Comparison of ENCODE assay signal across 8 mouse cellular contexts in the genomic region with DNA sequence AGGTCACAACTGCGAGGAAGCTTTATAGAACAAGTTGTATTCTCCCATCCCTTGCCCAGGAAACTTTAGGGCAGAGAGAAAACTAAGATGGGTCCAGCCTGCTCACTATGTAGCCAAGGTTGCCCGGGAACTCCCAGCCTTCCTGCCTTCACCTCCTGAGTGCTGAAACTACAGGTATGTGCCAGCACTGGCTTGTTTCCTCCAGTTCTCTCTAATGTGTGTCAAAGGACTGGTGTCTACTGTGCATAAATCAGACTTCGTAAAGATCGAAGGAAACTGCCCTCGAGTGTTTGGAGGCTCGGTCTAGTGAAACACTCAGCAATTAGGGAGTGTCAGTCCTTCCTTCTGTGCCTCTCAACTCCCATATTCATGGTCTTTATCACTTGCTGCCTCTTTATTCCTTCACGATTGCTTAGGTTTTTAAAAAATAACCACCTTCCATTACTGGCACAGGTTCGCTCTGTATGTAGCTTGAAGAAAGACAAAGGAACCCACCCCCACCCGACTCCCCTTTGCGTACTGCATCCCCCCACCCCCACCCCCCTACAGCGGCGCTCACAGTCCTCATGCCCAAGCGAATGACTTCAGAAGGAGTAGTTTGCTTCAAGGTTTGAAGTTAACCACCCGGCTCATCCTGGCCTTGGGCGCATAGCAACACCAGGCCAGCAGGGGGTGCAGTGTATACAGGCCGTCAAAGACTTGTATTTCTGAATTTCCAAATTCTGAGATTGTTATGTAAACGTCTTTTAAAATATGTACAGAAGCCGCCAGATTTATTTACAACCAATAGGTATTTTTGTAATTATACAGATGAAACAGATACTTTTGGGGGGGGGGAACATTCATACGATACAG. TPM values are rescaled to one million over a fixed set of nuclear protein-coding genes. Genes with fewer than 3 reads are reported as not detected.
DNase-seq lines count a peak whose midpoint lies in the region; ATAC-seq and TF ChIP-seq lines count a peak whose summit lies in the region.

No protein-coding gene starts in this region.

- peak overlapping the region; percentile 92 for H3K4me3 ChIP-seq in megakaryocyte, embryonic 14.5 days (replicated peaks)

- in situ Hi-C loops in Patski (cut with MboI; ENCODE audit: low pct_unique_long_range_greater_than_20kb): loop anchor here (10.0 to 25.0 kb wide), 2 partner anchors 148 to 1101 kb away; no protein-coding TSS in a partner anchor

- no peaks in the 10 kb centered on the region for H3K27me3 ChIP-seq in Patski
- H3K27me3 ChIP-seq in megakaryocyte, embryonic 14.5 days (replicated peaks): peaks cover 2% of the 10 kb centered on the region

- CTCF ChIA-PET in Patski (lab: Charles Lee): interaction anchor here (0.8 to 5.2 kb wide), 4 partner anchors 10 to 150 kb away, joined by 3 to 30 read pairs (median 10); no protein-coding TSS in a partner anchor

- H3K36me3 ChIP-seq in megakaryocyte, embryonic 14.5 days (replicated peaks; ENCODE audit: low read length): no peaks in the 10 kb centered on the region

- DNase-seq in Patski (ENCODE audit: low read depth, low spot score): no peak
- DNase-seq in cerebellum, postnatal 10 days: peak; percentile 90 to 91
- DNase-seq in gastrocnemius, adult 8-10 months (ENCODE audit: low spot score in 2 of 2): peak; percentile 64 to 65
- peak; percentile 86 for DNase-seq in induced T-regulatory cell, adult 2 months (ENCODE audit: low read depth)
- DNase-seq in left cerebral cortex, adult 9 months (ENCODE audit: low spot score in 2 of 2): peak; percentile 40 to 92
- peak; percentile 84 for DNase-seq in right cerebral cortex, postnatal 14 days
- peak; percentile 77 for DNase-seq in urinary bladder, postnatal 25 days (ENCODE audit: low spot score)

- peaks cover 39% of the 10 kb centered on the region for H3K4me1 ChIP-seq in megakaryocyte, embryonic 14.5 days

- peak; percentile 85 for TF ChIP-seq CTCF in Patski (IDR thresholded peaks at IDR 0.05)

- peaks cover 11% of the 10 kb centered on the region for H3K9me3 ChIP-seq in megakaryocyte, embryonic 14.5 days

- ATAC-seq in Patski: no peak

- POLR2A ChIA-PET in Patski (lab: Charles Lee): no interaction called here

RNA-seq across cellular contexts. Expression of a gene that starts 24.6 kb away (rescaled TPM):
- not detected for polyA plus RNA-seq in Patski (2021)
- under 1 TPM in 1 of 4 experiments, not detected in 3; 0.09 TPM for total RNA-seq in gastrocnemius, adult 8-10 months (2022)
- not detected in 2 replicates for polyA plus RNA-seq in megakaryocyte, embryonic 14.5 days (2012; ENCODE audit: insufficient read depth, low replicate concordance)

RNA-seq across cellular contexts. Expression of a gene that starts 25.7 kb away (rescaled TPM):
- polyA plus RNA-seq in Patski (2021): not detected
- total RNA-seq in gastrocnemius, adult 8-10 months (2022): under 1 TPM in 1 of 4 experiments, not detected in 3; 0.67 TPM
- not detected in 2 replicates for polyA plus RNA-seq in megakaryocyte, embryonic 14.5 days (2012; ENCODE audit: insufficient read depth, low replicate concordance)

RNA-seq across cellular contexts. Expression of a gene that starts 47.8 kb away (rescaled TPM):
- polyA plus RNA-seq in Patski (2021): 63.6 TPM
- total RNA-seq in gastrocnemius, adult 8-10 months (2022): 10 to 100 TPM; 57.1 to 63.6 (median 58.9) TPM
- polyA plus RNA-seq in megakaryocyte, embryonic 14.5 days (2012; ENCODE audit: insufficient read depth, low replicate concordance): 0.95 and 3.4 TPM in 2 replicates

Comparison
In these comparisons a context has a peak if more than half of its experiments do, and no peak if none do; other contexts are left out.
1. RNA of a gene that starts 47.8 kb away (polyA plus RNA-seq): 63.6 TPM in Patski (single experiment); 0.95 to 3.4 TPM in megakaryocyte, embryonic 14.5 days; every median in the first group is over 10 times any median in the second.